Mouse (Mus musculus) brain, embryonic 18.5 days (tissue): Measurements from ENCODE around the gene Ric8a.
A peak's percentile ranks its signal among the peaks of the same experiment; 100 is the strongest.

Experiments
- DNase-seq: peaks from one replicate; pipeline ENCODE4 v3.0.0-alpha.2; 2012; ENCODE audit warnings: low read depth, low spot score

Ric8a gene

DNA sequence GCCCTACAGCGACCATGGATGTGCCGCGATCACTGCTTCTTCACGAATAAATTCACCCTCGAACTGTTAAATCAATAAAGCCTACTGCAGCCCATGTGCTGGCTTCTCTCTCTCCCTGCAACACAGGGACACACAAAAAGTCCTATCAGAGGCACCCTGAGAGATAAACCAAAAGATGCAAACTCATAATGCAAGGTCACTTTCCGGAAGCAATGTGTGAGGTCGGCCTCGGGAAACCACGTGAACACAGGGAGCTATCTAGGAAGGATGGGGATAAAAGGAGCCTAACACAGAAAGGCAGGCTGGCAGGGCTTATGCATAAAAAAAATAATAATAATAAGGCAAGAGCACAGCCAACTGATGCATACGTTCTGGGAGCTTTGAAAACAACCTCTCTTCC lies 10.1 kb upstream of the Ric8a start:
- no peak for DNase-seq

DNA sequence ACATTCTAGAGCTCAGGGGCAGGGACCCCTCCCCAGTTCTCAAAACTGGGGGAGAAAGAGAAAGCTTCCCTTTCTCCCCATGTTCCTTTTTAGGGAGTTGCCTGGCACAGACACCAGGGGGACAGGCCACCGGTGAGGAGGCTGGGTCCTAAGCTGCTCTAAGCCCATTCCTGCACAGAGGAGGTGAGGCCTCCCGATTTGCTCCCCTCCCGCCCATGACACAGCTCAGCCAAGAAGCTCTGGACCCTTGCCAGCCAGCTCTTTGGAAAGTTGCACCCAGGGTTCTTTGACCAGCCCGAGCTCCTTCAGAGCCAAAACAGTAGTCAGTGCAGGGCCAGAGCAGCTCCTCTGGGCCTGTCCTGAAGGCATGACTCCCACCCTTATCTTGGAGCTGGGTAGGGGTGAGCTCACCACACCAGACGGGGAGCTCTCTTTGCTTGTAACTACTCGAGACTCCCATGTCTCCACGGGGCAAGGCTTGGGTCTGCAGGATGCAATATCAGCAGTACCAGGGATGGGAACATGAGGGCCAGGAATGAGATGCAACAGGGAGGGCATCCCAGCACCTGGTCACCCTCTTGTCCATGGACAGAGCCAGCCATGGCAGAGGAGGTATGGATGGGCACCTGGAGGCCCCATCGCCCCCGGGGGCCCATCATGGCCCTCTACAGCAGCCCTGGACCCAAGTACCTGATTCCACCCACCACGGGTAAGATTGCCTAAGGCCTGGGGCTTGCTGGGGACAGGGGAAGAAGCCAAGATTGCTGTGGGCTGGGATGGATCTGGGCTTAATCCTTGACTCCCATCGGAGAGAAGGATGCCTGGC lies 8.8 kb upstream of the Ric8a start, which contains the start of gene Odf3:
Odf3 (plus strand) TSS at position 51 of the 826 bp plus-strand sequence.
- no peak for DNase-seq

DNA sequence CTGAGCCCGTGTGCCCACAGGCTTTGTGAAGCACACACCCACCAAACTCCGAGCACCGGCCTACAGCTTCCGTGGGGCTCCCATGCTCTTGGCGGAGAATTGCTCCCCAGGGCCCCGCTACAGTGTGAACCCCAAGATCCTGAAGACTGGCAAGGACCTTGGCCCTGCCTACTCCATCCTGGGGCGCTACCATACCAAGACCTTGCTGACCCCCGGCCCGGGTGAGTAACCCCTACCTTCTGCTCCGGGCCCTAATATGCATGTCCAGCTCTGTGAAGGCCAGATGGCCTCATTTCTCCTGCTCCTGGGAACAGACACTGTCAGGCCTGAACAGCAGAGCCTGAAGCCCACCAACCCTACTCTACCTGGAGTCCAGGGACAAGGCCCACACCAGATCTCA lies 8.2 kb upstream of the Ric8a start:
- DNase-seq: no peak

DNA sequence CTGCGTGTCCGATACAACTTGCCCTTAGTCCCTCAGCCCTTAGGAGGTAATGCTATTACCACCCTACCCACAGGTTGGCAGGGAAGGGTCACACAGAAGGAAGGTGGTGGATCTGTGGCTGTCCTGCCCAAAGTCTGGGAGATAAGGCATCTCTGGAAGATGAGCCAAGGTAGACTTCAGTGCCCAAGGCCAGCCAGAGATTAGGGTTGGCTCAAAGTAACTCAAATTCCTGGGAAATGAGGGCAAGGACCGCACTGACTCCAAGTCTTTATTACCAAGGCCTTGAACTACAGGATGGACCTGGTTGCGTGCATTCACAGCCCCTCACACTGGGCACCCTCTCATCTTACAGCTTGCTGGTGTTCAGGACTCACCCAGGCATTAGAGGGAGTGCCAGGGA lies 4.8 kb upstream of the Ric8a start:
- DNase-seq: no peak

DNA sequence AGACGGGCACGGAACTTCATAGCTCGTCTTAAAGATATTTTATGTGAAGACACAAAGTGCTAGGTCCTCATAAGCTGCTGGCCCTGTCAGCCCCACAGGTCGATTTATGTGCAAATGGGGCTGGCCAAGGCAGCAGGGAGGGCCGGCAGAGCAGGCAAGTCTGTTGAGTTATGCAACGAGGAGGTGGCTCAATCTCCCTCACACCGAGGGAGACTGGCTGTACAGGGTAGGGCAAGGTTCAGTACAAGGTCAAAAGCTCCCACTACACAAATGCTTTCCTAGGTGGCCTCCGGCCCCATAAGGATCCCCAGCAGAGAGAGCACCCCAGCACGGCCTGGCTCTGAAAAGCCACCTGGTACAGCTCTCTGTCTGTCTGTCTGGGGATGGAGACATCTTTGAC lies 3.4 kb upstream of the Ric8a start:
- DNase-seq: no peak

DNA sequence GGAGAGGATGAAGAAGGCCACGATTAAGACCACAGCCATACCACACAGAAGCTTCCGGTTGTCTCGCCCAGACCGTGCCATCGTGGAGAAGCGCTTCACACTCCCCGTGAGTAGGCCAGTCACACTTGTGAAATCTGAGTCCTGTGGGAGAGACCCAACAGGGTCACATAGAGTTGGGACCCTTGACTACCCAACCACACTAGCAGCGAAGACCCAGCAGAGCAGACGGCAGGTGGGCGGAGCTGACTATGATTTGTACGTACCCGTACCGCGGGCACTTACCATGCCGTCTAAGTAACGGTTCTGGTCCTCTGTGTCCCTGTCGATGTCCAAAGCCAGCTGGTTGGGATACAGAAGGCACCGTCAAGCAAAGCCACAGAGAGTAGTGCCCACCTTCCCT lies 2.3 kb upstream of the Ric8a start:
- DNase-seq: no peak

DNA sequence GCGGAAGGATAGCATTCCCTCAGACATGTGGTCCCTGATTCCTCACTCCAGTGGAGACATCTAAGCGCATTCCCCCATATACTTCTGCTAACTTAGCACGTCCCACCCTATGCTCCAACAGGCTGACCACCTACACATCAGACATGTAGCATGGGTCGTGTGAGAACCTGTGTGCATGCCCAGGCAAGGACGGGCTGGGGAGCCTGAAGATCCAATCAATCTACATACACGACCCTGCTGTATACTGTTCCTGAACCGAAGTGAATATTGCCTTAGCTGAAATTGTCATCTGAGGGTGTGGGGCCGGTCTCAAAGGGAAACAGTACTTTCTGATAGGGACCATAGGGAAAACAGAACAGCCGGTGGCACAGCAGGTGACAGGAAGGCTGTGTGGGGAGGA lies 1.6 kb upstream of the Ric8a start:
- DNase-seq: no peak

DNA sequence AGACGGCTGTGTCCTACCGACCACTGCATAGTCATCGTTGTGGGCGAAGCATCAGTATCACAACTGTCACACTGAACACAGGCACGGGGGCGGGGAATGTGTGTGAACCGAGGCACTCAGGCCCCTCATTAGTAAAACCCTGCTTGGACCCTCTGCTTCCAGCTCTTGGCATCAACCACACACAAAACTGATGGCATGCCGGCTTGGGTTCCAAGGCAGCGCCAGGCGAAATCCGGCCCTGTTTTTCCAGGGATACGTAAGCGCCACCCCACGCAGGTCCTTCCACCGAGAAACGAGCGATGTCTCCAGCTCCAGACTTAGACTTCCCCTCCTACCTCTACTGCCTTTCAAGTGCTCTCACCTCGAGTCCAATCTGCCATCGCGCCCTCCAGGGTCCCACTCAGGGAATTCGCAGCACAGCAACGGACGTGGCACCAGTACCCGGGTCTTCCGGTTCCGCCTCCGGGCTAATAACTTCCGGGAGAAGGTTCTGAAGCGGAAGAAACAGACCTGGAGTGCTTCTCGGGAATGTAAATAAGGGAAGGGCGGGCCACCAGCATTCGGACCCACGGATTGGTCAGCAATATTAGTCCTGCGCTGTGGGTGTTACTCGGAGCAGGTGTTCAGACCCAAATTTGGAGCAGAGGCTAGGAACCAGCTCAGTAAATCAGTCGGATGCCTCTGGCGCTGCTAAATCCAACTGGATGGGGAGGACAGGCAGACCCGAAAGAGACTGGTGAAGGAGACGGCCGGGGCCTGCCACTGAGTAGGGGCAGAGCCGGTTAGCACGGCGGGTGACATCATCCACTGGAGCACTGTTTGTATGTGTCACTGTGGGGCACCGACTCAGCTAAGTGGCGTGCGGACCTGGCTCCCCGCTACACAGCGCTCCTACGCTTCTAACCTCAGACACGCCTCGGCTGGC lies 635 bp upstream of the Ric8a start, which contains the start of gene Gm45785:
Gm45785 (minus strand) TSS at position 472 of the 925 bp plus-strand sequence.
- peak; percentile 83 for DNase-seq

DNA sequence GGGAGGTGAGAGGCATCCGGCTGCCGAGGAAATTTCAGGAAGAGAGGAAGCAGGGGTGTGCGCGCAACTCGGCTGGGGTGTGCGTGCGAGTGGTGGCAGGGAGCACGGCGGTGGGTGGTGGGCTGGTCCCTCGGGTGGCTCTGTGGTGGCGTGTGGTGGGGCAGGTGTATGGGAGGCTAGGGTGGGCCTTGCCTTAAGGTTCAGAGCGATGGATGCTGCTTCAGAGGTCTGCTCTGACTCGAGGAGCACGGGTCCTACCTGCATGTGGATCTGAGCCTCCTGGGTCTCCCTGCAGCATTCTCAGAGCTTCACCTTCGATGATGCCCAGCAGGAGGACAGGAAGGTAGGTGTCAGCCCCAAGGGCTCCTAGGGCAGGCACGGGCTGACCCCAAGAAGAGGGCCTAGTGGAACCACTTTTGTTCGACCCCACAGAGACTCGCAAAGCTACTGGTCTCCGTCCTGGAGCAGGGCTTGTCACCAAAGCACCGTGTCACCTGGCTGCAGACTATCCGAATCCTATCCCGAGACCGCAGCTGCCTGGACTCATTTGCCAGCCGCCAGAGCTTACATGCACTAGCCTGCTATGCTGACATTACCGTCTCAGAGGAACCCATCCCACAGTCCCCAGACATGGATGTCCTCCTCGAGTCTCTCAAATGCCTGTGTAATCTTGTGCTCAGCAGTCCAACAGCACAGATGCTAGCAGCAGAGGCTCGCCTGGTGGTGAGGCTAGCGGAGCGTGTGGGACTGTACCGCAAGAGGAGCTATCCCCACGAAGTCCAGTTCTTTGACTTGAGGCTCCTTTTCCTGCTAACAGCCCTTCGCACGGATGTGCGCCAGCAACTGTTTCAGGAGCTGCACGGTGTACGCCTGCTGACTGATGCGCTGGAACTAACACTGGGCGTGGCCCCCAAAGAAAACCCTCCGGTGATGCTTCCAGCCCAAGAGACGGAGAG lies 1.1 kb downstream of the Ric8a start, which contains the start of gene Bet1l:
Bet1l (minus strand) TSS at position 28 of the 956 bp plus-strand sequence.
- no peak for DNase-seq

DNA sequence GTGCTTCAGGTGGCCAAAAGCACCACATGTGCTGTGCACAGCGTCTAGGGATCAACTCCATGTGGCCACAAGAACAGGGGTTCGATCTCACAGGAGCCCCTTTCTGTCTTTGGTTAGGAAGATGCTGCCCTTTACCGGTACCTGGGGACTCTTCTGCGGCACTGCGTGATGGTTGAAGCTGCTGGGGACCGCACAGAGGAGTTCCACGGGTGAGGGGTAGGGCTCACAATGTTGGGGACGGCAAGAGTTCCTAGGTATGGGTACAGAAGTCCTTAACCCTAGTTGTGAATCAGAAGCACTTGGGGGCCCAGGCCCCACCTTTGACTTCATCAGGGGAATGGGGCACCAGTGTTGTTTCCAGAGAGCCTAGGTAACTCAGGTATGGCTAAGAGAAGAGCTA lies 2.0 kb downstream of the Ric8a start:
- DNase-seq: no peak

DNA sequence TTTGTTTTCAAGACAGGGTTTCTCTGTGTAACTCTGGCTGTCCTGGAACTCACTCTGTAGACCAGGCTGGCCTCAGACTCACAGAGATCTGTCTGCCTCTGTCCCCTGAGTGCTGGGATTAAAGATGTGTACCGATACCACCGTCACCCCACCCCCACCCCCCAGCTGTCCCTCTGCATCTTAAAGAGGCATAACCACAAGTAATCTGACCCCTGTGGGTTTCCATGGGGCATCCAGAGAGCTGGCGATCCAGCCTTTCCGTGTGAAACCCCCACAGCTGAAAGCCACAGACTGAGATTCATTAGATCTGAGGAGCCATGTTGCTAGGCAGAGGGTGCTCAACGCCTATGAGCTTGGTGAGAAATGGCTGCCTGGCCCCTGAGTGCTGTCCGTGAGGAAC lies 3.2 kb downstream of the Ric8a start:
- DNase-seq: no peak

DNA sequence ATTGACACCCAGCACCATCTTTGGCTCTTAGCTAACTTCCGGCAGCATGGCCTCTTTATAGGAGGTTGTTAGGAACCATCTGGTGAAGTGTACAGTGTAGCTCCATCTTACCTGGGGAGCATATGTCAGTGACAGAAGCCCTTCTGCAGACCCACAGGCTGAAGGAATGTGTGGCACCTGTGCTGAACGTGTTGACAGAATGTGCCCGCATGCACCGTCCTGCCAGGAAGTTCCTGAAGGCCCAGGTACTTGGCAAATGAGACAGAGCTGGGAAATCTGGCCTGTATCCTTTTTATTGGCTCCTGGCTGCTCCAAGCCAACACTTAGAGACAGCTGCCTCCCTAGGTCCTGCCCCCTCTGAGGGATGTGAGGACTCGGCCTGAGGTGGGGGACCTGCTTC lies 4.0 kb downstream of the Ric8a start:
- no peak for DNase-seq

DNA sequence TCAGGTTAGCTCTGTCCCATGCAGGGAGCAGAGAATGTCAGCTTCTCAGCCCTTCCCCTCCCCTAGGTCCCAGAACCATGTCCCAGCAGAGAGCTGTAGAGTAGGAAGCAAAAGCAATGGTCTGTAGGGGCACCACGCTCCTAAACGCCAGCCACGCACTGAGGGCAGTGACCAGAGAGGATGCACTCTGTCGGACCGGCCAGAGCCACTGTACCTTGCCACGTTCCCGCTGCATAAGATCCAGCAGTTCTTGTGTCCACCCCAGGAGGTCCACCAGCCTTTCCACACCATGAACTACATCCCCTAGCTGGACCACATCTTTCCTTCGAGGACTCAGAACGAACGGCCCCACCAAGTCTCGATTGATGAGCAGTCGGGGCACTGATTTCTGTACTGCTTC lies 8.0 kb downstream of the Ric8a start:
- no peak for DNase-seq

DNA sequence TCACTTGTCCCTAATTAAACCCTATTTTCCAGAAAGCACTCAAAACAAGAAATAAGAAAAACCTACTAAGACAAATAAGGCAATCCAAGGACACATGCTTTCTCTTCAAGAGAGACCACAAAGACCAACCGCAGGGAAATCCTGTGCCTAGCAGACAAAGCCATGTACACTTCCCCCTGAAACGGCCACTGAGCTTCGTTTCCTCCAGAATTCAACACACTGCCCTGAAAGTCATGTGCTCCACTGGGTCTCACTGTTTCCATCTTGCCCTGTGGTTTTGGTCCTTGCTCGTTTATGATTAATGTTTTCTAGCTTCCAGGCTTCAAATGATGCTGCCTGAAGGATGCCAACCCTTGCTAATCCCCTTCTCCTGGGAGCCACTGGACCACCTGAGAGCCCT lies 17.5 kb downstream of the Ric8a start:
- no peak for DNase-seq

DNA sequence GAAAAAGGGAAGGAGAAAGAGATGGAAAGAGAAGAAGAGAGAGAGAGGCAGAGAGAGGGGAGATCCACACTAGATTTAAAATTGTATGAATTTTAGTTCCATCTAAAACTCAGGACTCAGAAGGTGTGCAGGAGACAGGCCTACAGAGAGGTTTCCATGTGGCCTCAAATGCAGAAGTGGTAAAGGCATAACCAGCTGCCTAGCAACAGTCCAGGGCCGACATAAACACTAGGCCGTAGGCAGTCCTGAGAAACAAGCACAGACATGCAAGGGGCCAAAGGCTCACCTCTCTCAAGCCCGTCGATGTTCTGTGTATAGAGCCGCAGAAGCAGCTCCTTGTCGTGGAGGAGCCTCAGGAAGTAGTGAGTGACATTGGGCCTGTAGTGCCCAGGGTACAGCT lies 20.6 kb downstream of the Ric8a start:
- DNase-seq: no peak

DNA sequence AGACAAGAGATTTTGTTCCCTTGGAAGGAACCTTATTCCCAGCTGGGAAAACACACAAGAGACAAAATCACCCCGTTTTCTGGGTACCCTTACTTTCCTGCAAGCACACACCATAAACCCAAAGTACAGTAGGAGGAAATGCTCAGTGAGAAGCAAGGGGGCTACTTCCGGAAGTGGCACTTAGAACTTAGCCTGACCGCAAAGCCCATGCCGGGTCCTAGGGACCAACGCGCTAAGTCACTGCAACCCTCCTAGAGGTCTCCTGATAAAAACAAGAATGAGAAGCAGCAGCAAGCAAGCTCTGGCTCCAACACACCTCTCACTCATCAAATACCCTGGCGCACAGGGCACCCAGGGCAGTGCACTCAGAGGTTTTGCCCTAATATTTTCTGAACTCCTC lies 22.6 kb downstream of the Ric8a start:
- DNase-seq: no peak

DNA sequence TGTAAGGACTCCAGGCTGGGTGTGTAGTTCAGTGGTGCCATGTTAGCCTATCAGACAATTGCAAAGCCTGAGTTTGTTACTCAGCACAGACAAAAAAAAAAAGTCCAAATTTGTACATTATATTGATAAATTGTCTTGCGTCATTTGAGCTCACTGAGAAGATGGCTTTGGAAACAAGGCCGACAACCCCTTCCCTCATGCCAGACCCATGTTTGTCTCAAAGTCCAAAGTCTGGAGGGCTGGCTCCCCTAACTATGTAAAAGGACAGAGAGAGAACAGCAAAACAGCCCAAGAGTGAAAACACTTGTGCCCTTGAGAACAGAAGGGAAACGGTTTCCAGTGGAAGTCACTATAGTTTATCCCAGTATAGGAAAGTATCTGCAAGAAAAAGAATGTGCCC lies 23.7 kb downstream of the Ric8a start:
- DNase-seq: no peak

DNA sequence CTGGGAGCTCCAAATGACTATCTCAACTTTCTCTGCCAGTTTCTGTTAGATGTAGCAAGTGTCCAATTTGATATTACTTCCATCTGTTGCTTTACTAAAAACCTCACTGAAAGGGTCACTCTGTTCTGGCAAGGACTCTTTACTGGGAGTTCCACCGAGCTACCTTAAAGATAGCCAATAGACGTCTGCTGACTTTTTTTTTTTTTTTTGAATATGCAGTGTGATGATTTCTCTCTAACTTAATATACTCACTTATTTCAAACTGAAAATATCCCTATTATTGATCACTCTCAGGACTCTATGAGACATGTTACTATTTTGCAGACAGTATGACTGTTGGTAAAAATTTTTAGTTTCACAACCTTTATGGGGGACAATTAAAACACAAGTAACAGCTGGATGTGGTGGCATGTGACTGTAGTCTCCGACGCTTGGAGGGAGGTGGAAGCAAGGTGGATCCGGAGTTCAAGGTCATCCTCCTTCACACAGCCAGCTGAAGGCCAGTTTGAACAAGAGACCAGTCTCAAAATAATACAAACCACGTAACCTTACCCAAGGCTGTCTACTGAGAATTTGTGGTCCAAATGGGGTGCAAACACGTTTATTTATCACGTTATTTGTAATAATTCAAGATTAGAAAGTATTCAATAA lies 24.2 kb downstream of the Ric8a start:
- no peak for DNase-seq

DNA sequence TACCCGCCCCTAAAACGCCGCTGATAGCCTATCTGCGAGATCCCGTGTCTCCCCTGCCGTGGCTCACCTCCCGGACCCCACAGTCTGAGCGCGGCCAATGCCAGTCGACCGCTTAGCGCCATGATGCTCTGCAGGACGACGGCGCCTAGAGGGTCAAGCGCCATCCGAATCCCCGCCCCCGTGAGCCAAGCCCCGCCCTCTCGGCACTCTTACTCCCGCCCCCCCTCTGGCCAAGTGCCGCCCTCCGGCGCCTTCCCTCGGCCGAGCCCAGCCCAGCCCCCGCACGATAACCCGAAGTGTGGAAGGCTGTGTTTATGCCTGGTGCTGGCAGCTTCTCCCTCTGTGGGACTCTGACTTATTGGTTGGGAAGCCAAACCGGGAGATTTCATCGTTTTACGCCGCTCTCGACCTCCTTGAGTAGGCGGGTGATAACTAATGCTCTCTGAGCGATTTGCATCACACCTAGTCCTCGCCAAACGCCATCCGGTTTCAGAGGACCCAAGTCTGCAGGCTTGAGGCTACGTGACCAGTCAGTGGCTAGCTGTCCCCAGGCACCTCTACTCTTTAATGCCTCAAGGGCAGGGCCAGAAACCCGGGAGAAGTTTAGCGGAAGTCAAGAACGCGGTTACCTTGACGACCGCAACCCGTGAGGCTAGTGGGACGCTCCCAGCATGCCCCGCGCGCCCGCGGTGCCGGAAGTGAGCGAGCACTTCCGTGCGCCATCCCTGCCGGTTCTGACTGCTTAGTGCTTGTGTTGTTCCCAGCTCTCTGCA lies 25.1 kb downstream of the Ric8a start, which contains the start of the genes Psmd13 and Sirt3:
Psmd13 (plus strand) TSS at position 273 of the 773 bp plus-strand sequence.
Sirt3 (minus strand) TSS at position 614 of the 773 bp plus-strand sequence.
- peak; percentile 86 for DNase-seq

DNA sequence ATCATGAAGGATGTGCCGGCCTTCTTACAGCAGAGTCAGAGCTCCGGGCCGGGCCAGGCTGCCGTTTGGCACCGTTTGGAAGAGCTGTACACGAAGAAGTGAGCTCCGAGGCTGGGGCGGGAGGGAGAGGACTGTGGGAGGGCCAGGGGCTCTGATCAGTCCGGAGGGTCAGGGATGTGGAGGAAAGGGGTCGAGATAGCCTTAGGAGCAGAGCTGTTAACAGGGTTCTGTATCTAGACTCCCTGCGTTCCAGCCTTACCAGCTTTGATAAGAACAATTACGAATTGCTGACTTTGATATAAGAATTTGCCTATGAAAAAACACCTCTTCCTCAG lies 25.7 kb downstream of the Ric8a start:
- no peak for DNase-seq
